Mouse (Mus musculus) granulocyte monocyte progenitor cell, adult 5-6 weeks (primary cell): ENCODE results near the gene E130311K13Rik. TPM values are rescaled to one million over a fixed set of nuclear protein-coding genes. Genes with fewer than 3 reads are reported as not detected.

Experiments
- ATAC-seq: replicated peaks from 2 replicates; pipeline ENCODE4 v1.8.0; 2016; ENCODE audit warnings: mild to moderate bottlenecking, moderate TSS enrichment, inconsistent platforms; ENCODE audit not compliant: poor library complexity, severe bottlenecking
- total RNA-seq, 2 experiments: library from RNA; stranded (forward) in 1 of 2; stranded (reverse) in 1 of 2; fragments of 200-712, 200-1000 nt in 1 of 2; fragments of >200 nt in 1 of 2; fragmentation: Nextera tagmentation in 1 of 2; gene quantifications; 2 replicates each; pipeline ENCODE4 v1.2.3; 2014 to 2017

Gene E130311K13Rik
- total RNA-seq, 2 experiments from 2014 or later, result 2.7 to 4.8 TPM

- ATAC-seq, result no peak
Measured at GRCm38 (mm10) chr3:63896303-63896702, 33.0 kb downstream of the E130311K13Rik start.

DNA sequence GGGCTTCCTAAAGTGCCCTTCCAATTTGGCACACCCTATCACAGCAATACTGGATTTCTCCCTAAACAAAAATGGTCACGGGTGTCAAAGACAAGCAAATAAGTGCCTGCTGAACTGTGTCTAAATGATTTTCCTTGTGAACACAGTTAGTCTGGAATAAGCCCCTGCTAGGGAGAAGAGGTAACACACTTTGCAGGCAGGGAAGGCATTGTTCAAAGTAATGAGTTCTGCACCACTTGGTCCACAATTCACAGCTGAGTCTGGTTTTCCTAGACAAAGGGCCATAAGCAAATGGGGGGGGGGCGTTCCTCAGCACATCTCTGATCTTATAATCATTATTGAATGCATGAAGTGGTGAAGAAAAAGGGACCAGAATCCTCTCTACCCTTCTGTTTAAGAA lies 33.5 kb downstream of the E130311K13Rik start:
- no peak for ATAC-seq

- ATAC-seq, result peak; percentile 61
Measured at GRCm38 (mm10) chr3:63893677-63894076, 35.6 kb downstream of the E130311K13Rik start.

- ATAC-seq, result no peak
Measured at GRCm38 (mm10) chr3:63892154-63892553, 37.1 kb downstream of the E130311K13Rik start.

DNA sequence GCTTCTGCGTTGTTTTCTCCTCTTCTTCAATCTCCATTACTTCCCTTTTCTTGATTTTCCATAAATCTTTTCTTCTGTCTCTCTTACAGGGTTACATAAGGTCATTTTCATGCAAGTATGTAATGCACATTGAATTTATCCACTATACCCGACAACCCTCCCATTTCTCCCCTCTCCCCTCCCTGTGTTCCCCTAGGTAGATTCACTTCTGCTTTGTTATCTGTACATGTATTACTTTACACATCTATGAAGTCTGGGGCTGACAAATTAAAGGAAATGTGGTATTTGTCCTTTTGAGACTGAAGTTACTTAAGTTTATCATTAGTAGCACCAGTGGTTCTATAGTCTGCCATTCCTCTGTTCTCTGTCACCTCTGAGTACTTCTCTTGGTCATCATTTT lies 48.2 kb downstream of the E130311K13Rik start:
- ATAC-seq, result peak; percentile 53; the same call in 1 of the 2 replicates

DNA sequence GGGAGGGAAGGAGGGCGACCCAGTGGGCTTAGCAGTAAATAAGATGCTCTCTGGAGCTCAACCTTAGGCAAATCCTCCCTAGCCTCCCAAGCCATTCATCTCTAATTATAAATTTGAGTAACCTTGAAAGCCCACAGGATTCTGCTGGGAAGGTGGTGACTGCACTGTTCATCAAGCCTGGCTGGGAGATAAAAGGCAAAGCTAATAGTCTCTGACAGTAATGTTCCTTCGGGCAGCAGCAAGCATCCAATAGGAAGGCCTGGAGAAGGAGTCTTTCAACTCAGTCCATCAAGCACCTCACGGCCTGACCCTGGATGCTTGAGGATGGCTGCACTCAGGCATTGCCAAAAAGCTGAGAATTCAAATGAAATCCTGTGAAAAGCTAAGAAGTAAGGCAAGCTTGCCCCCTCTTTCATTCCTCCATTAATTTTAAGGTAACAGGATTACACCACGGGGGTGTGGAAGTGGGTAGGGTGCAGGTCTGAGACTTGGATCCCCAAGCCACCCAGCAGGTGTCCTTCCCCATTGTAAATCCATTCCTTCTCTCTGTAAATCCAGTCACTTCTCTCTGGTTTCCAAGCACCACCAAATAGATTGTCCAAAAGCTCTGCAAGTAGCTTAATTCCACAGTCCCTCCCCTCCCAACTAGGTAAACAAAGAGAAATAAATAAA lies 50.1 kb downstream of the E130311K13Rik start:
- no peak for ATAC-seq

DNA sequence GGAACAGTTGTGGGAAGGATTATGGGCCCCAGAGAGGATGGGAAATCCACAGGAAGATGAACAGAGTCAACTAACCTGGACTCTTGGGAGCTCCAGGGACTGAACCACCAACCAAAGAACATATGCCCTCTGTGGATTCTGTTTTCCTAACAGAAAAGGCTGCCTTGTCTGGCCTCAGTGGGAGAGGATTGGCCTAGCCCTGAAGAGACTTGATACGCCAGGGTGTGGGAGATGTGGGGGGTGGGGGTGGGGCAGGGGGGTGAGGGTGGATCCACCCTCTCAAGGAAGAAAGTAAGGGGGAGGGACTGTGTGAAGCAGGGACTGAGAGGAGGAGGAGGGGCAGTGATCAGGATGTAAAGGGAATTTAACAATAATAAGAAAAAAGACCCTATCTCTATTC lies 56.5 kb downstream of the E130311K13Rik start:
- ATAC-seq, result no peak

GRCm38 (mm10) chr3:63871249-63871648 lies 58.0 kb downstream of the E130311K13Rik start:
- ATAC-seq, result no peak

GRCm38 (mm10) chr3:63868285-63868684 lies 61.0 kb downstream of the E130311K13Rik start:
- no peak for ATAC-seq

GRCm38 (mm10) chr3:63865069-63865468 lies 64.2 kb downstream of the E130311K13Rik start:
- no peak for ATAC-seq

Other genes with a start within 250 kb of the E130311K13Rik start
- 0.38 TPM in 1 of 2 replicates, not detected in the other for gene Plch1, start 30.0 kb downstream of the E130311K13Rik start, total RNA-seq (2014; fragmentation: Nextera tagmentation)
- gene Plch1, start 30.0 kb downstream of the E130311K13Rik start, total RNA-seq (2017), result 0.22 TPM in 1 of 2 replicates, not detected in the other
- 16.5 and 21.3 TPM in 2 replicates for gene Slc33a1, start 35.3 kb upstream of the E130311K13Rik start, total RNA-seq (2014; fragmentation: Nextera tagmentation)
- gene Slc33a1, start 35.3 kb upstream of the E130311K13Rik start, total RNA-seq (2017), result 22.3 and 29.4 TPM in 2 replicates
- gene Gmps, start 46.6 kb upstream of the E130311K13Rik start, total RNA-seq (2014; fragmentation: Nextera tagmentation), result 37.8 and 38.2 TPM in 2 replicates
- 51.1 and 57.7 TPM in 2 replicates for gene Gmps, start 46.6 kb upstream of the E130311K13Rik start, total RNA-seq (2017)
- not detected in 2 replicates for gene Vmn2r1, start 152.1 kb upstream of the E130311K13Rik start, total RNA-seq (2014; fragmentation: Nextera tagmentation)
- not detected in 2 replicates for gene Vmn2r1, start 152.1 kb upstream of the E130311K13Rik start, total RNA-seq (2017)
- gene Vmn2r2, start 212.5 kb upstream of the E130311K13Rik start, total RNA-seq (2014; fragmentation: Nextera tagmentation), result not detected in 2 replicates
- not detected in 2 replicates for gene Vmn2r2, start 212.5 kb upstream of the E130311K13Rik start, total RNA-seq (2017)